Mouse (Mus musculus): ENCODE measurements at regions not wholly inside any gene's neighbourhood (a gene's known extent, or its start where the extent isn't known, plus 50 kb on each side); places are given as distances from the start of the nearest gene placed in this dataset.
"Not testable (repeated sequence)": the region's sequence is repeated elsewhere in the genome, so short reads cannot be mapped to it uniquely, and the experiment has no call there.

DNA sequence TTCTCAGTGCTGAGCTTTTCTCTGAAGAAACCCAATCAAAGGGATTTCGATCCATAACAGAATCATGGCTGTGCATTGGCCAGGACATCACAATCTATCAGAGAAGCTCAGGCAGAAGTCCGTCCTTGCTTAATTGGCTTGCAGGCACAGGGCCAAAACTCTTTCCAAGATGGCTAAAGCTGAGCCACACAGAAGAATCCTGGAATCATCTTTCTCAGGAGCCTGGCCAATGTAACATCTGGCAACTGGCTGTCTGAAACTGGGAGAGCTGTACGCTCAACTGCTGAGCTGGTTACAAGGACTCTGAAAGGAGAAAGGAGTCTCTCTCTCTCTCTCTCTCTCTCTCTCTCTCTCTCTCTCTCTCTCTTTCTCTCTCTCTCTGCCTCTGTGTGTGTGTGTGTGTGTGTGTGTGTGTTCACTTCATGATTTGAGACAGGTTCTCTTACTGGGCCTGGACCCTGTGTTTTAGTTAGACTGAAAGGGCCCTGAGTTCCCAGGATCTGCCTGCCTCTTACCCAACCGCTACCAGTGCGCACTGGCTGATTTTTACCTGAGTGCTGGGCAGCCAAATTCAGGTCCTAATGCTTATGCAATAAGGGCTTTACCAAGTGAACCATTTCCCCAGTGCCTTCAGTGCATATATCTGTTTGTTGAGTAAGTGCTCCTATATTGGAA lies 333.3 kb upstream of the Cwc22 start:
- peak; percentile 67 for DNase-seq (ENCODE audit: low spot score)

DNA sequence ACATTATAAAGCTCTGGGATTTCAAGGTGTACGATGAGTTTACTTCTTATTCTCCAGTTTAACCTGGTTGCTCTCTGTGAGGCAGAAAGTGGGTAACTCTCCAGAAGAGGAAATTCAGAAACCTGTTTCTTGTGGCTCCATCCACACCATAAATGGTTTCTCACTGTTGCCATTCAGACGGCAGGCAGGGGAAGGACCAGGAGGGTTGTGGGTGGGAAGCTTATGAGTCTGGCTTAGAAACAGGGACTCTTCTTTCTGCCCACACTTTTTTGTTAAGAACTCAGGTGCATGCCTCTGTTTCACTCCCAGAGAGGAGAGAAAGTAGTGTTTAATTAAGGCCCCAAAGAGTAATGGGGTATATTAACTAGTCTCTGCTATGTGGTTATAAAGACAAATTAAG lies 332.5 kb upstream of the Cwc22 start:
- no peak for DNase-seq (ENCODE audit: low spot score)

GRCm38 (mm10) chr2:78277699-78278098 lies 331.5 kb upstream of the Cwc22 start:
- DNase-seq (ENCODE audit: low spot score): no peak

DNA sequence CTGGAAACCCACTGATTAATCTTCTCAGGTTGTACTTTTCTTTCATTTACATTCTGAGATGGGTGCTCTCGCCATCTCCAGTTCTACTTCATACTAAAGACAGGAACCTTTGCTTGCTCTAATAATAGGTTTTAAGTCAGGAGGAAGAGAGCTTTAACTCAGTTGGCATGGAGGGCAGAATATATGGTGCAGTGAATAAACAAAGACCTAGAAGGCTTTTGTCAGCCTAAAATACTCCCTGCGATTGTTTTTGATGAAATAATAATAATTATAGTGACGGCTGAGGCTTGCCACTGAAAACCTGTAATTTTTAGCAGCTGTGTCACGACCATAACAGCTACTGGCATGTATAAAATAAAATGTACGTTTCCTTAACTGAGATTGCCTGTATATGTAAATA lies 327.9 kb upstream of the Cwc22 start:
- no peak for DNase-seq (ENCODE audit: low spot score)

DNA sequence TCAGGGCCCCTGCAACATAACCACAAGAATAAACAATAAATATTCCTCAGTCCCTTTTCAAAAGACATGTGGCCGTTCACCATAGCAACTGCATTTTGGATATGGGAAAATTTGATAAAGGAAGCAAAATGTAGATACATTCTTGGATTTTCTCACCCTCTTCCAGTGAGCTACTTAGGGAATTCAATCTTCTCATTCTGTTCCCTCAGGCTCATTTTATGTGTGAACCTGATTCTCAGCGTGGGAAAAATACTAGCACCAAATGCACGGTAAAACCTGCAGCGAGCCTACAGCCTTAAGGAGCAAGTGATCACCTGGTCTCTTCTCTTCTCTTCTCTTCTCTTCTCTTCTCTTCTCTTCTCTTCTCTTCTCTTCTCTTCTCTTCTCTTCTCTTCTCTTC lies 322.5 kb upstream of the Cwc22 start:
- no peak for DNase-seq (ENCODE audit: low spot score)

GRCm38 (mm10) chr2:78267527-78268375 lies 321.6 kb upstream of the Cwc22 start:
- DNase-seq (ENCODE audit: low spot score): no peak

DNA sequence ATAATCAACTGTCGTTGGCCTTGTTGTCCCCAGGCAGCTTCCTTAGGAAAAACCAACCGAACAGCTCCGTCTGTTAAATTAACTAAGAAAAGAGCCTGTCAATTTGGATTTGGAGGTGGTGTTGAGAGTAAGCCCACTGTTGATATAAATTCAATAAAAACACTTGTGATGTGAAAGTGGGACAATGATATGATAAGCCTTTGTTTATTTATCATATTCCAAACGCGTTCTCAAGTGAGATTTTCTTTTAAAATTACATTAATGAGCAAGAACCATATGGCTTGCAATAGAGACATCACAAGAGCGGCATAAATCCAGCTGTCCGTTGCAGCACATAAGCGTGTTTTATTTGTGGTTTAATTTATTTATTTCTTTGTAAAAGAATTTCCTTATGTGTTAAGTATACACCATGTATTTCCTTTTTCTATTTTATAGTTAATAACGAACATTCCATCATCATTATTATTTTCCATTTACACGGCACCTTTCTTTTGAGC lies 307.5 kb upstream of the Cwc22 start:
- DNase-seq (ENCODE audit: low spot score): no peak

- no peak for DNase-seq (ENCODE audit: low spot score)
Observed at GRCm38 (mm10) chr2:78246354-78246753, 300.2 kb upstream of the Cwc22 start.

GRCm38 (mm10) chr2:78240299-78240698 lies 294.1 kb upstream of the Cwc22 start:
- DNase-seq (ENCODE audit: low spot score): no peak

GRCm38 (mm10) chr2:78225383-78226100 lies 279.4 kb upstream of the Cwc22 start:
- DNase-seq (ENCODE audit: low spot score): not testable (repeated sequence)

DNA sequence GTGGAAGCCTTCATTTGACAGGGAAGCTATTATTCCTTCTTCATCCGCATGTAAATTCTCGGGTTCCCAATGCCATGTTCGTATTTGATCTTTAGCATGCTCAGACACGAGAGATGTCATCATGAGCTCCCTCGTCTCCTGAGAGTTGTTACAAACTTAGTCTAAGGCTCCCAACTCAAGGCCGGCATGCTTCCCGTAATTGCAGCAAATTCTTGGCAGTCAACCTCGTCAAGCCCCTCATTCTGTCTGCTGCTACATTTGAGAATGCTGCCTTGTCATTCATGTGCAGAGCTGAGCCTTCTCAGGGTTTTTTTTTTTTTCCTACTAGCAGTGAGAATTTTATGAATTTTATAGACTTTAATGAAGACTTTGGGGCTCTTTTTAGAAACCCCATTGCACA lies 268.3 kb upstream of the Cwc22 start:
- no peak for DNase-seq (ENCODE audit: low spot score)

GRCm38 (mm10) chr2:78205125-78205524 lies 258.9 kb upstream of the Cwc22 start:
- no peak for DNase-seq (ENCODE audit: low spot score)

- no peak for DNase-seq (ENCODE audit: low spot score)
Observed at GRCm38 (mm10) chr2:78196006-78196405, 249.8 kb upstream of the Cwc22 start.

- no peak for DNase-seq (ENCODE audit: low spot score)
Observed at GRCm38 (mm10) chr2:78189620-78190019, 243.4 kb upstream of the Cwc22 start.

DNA sequence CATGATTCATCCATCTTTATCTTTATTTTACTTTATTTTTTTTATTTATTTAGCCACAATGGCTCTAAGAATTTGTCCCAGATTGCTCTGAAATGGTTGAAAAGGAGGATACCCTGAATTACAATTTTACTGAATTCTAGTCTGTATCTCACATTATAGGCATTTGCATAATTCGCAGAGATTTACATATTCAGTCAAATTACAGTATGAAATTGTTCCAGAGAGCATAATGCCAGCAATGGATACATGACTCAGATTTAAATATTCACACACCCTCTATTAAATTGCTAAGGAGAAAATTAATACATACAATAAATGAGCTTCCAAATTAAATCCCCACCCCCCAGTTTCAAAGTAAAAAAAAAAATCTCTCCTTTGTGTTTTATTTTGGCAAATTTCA lies 238.8 kb upstream of the Cwc22 start:
- DNase-seq (ENCODE audit: low spot score): no peak

GRCm38 (mm10) chr2:78173784-78174183 lies 227.6 kb upstream of the Cwc22 start:
- no peak for DNase-seq (ENCODE audit: low spot score)

DNA sequence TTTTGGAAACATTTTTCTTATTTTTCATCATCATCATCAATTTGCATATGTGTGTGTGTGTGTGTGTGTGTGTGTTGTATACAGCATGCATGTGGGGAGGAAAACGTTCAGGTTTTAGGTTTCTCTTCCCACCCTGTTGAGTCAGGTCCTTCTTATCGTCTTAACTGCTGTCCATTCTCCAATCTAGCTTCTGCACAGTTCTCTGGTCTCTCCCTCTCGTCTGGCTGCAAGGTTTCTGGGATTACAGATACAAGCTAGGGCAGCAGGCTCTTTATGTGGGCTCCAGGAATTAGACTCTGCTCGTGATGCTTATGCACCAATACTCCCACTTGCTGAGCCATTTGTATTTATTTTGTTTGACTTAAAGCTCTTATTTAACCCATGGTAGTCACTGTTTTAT lies 226.6 kb upstream of the Cwc22 start:
- no peak for DNase-seq (ENCODE audit: low spot score)

DNA sequence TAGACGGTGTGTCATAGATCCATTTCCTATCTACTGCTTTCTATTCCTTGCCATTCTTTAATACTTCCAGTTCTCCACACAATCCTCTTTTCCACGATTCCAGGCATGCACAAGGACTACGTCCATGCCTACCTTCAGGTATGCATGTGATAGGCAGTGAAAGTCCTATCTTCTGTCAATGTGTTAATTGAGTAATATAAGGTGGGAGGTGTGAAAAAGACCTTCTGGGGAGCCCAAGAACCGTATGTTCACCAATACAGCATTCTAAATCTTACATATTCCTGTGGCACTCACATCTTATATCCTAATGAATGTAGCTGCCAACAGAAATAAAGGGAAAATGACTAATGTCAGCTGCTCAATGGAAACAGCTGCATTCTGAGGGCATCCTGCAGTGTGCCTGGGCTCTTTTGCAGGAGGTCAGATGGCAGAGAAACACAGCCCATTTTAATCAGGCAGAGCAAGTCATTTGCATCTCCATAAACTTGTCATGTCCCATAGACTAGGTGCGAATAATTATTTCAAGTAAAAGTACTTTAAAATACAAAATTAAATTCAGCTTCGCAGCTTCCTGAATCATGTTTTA lies 224.1 kb upstream of the Cwc22 start:
- no peak for DNase-seq (ENCODE audit: low spot score)

- DNase-seq (ENCODE audit: low spot score): no peak
Observed at GRCm38 (mm10) chr2:78165429-78165828, 219.3 kb upstream of the Cwc22 start.

- DNase-seq (ENCODE audit: low spot score): no peak
Observed at GRCm38 (mm10) chr2:78159877-78160485, 213.8 kb upstream of the Cwc22 start.

- DNase-seq (ENCODE audit: low spot score): no peak
Observed at GRCm38 (mm10) chr2:78110335-78110734, 164.2 kb upstream of the Cwc22 start.

DNA sequence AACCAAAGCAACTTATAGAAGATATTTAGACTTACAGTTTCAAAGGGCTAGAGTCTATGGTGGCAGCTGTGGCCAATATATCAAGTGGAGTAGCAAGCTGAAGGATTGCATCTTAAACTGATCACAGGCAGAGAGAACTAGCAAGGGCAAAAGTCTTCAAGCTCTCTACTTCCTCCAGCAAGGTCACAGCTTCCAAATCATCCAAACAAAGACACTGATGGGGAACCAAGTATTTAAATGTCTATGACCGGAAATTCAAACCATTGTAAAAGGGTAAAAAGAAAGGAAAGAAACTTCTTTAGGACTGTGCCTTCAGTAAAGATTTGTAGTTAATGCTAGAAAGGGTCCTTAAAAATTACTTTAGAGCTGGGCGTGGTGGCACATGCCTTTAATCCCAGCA lies 149.4 kb upstream of the Cwc22 start:
- DNase-seq (ENCODE audit: low spot score): no peak

Measured in testis, postnatal 10 days (tissue).